Mouse (Mus musculus) granulocyte monocyte progenitor cell, adult 5-6 weeks (primary cell): ENCODE data around the gene Gm40193. TPM values are rescaled to one million over a fixed set of nuclear protein-coding genes. Genes with fewer than 3 reads are reported as not detected.
A peak's percentile ranks its signal among the peaks of the same experiment; 100 is the strongest.
"Not testable (repeated sequence)": the region's sequence is repeated elsewhere in the genome, so short reads cannot be mapped to it uniquely, and the experiment has no call there.

Experiments
- ATAC-seq: replicated peaks from 2 replicates; pipeline ENCODE4 v1.8.0; 2016; ENCODE audit warnings: mild to moderate bottlenecking, moderate TSS enrichment, inconsistent platforms; ENCODE audit not compliant: poor library complexity, severe bottlenecking
- total RNA-seq, 2 experiments: library from RNA; stranded (forward) in 1 of 2; stranded (reverse) in 1 of 2; fragments of 200-712, 200-1000 nt in 1 of 2; fragments of >200 nt in 1 of 2; fragmentation: Nextera tagmentation in 1 of 2; gene quantifications; 2 replicates each; pipeline ENCODE4 v1.2.3; 2014 to 2017

The Gm40193 gene
- not detected in 2 replicates for total RNA-seq (2014; fragmentation: Nextera tagmentation)
- total RNA-seq (2017) = not detected in 2 replicates

- no peak for ATAC-seq
Measured at GRCm38 (mm10) chr11:70532839-70533238, at the start of gene Gm40193. Gene Gm40193 (minus strand): TSS chr11:70532939.

GRCm38 (mm10) chr11:70582196-70582595 lies 49.5 kb upstream of the Gm40193 start:
- no peak for ATAC-seq

GRCm38 (mm10) chr11:70580921-70581320 lies 48.2 kb upstream of the Gm40193 start:
- no peak for ATAC-seq

GRCm38 (mm10) chr11:70580358-70580720 lies 47.6 kb upstream of the Gm40193 start:
- peak; percentile 53 for ATAC-seq

GRCm38 (mm10) chr11:70579710-70580357 lies 47.1 kb upstream of the Gm40193 start:
- peak; percentile 60 for ATAC-seq

GRCm38 (mm10) chr11:70578962-70579361 lies 46.2 kb upstream of the Gm40193 start:
- no peak for ATAC-seq

- no peak for ATAC-seq
Measured at GRCm38 (mm10) chr11:70577201-70577600, 44.5 kb upstream of the Gm40193 start.

- no peak for ATAC-seq
Measured at GRCm38 (mm10) chr11:70573872-70574271, 41.1 kb upstream of the Gm40193 start.

- ATAC-seq = no peak
Measured at GRCm38 (mm10) chr11:70572348-70572902, 39.7 kb upstream of the Gm40193 start.

- ATAC-seq = no peak
Measured at GRCm38 (mm10) chr11:70571641-70572040, 38.9 kb upstream of the Gm40193 start.

GRCm38 (mm10) chr11:70570614-70571013 lies 37.9 kb upstream of the Gm40193 start:
- not testable (repeated sequence) for ATAC-seq

GRCm38 (mm10) chr11:70566586-70566985 lies 33.8 kb upstream of the Gm40193 start:
- ATAC-seq = no peak

- no peak for ATAC-seq
Measured at GRCm38 (mm10) chr11:70564276-70564873, 31.6 kb upstream of the Gm40193 start.

- ATAC-seq = peak; percentile 43
Measured at GRCm38 (mm10) chr11:70563470-70564275, 30.9 kb upstream of the Gm40193 start.

GRCm38 (mm10) chr11:70562995-70563469 lies 30.3 kb upstream of the Gm40193 start:
- ATAC-seq = no peak

GRCm38 (mm10) chr11:70562287-70562994 lies 29.7 kb upstream of the Gm40193 start, which contains the start of gene Mink1:
Gene Mink1 (plus strand): TSS chr11:70562881.
- peak; percentile 73 for ATAC-seq

- ATAC-seq = no peak
Measured at GRCm38 (mm10) chr11:70561937-70562286, 29.2 kb upstream of the Gm40193 start.

GRCm38 (mm10) chr11:70557545-70557944 lies 24.8 kb upstream of the Gm40193 start:
- ATAC-seq = no peak

GRCm38 (mm10) chr11:70553940-70554339 lies 21.2 kb upstream of the Gm40193 start:
- ATAC-seq = no peak

- ATAC-seq = no peak
Measured at GRCm38 (mm10) chr11:70551526-70551925, 18.8 kb upstream of the Gm40193 start.
